Mouse (Mus musculus) liver (tissue): Measurements from ENCODE around the gene Sap30.
"Not testable (repeated sequence)": the region's sequence is repeated elsewhere in the genome, so short reads cannot be mapped to it uniquely, and the experiment has no call there.

ENCODE experiments used
- DNase-seq: peaks from one replicate; pipeline ENCODE4 v3.0.0-alpha.2; 2020; ENCODE audit warnings: mixed read lengths

The Sap30 gene

GRCm38 (mm10) chr8:57487441-57488155 is at the start of gene Sap30:
Gene Sap30, minus strand, starts transcription at chr8:57487860.
- DNase-seq: peak; percentile 98

- DNase-seq: no peak
Observed at GRCm38 (mm10) chr8:57536167-57536566, 48.5 kb upstream of the Sap30 start.

GRCm38 (mm10) chr8:57534495-57534894 is 46.8 kb upstream of the Sap30 start:
- no peak for DNase-seq

GRCm38 (mm10) chr8:57533106-57533505 is 45.4 kb upstream of the Sap30 start:
- DNase-seq: no peak

- no peak for DNase-seq
Observed at GRCm38 (mm10) chr8:57532223-57532622, 44.6 kb upstream of the Sap30 start.

GRCm38 (mm10) chr8:57530666-57531349 is 43.1 kb upstream of the Sap30 start:
- peak; percentile 81 for DNase-seq

- no peak for DNase-seq
Observed at GRCm38 (mm10) chr8:57530238-57530637, 42.6 kb upstream of the Sap30 start.

GRCm38 (mm10) chr8:57528036-57528435 is 40.4 kb upstream of the Sap30 start:
- DNase-seq: no peak

GRCm38 (mm10) chr8:57520186-57520786 is 32.6 kb upstream of the Sap30 start:
- no peak for DNase-seq

- no peak for DNase-seq
Observed at GRCm38 (mm10) chr8:57517723-57518122, 30.1 kb upstream of the Sap30 start.

GRCm38 (mm10) chr8:57516685-57517084 is 29.0 kb upstream of the Sap30 start:
- not testable (repeated sequence) for DNase-seq

GRCm38 (mm10) chr8:57513178-57513661 is 25.6 kb upstream of the Sap30 start:
- DNase-seq: not testable (repeated sequence)

- peak; percentile 76 for DNase-seq
Observed at GRCm38 (mm10) chr8:57512141-57513056, 24.7 kb upstream of the Sap30 start.

GRCm38 (mm10) chr8:57511316-57512118 is 23.9 kb upstream of the Sap30 start, which contains the start of gene Hmgb2:
Gene Hmgb2, plus strand, starts transcription at chr8:57511907.
- peak; percentile 100 for DNase-seq

GRCm38 (mm10) chr8:57510791-57511315 is 23.2 kb upstream of the Sap30 start:
- peak; percentile 57 for DNase-seq

- DNase-seq: no peak
Observed at GRCm38 (mm10) chr8:57508657-57509056, 21.0 kb upstream of the Sap30 start.

GRCm38 (mm10) chr8:57507556-57508063 is 19.9 kb upstream of the Sap30 start:
- DNase-seq: no peak

- peak; percentile 38 for DNase-seq
Observed at GRCm38 (mm10) chr8:57505500-57505899, 17.8 kb upstream of the Sap30 start.

- peak; percentile 84 for DNase-seq
Observed at GRCm38 (mm10) chr8:57503641-57504040, 16.0 kb upstream of the Sap30 start.

GRCm38 (mm10) chr8:57498847-57499511 is 11.3 kb upstream of the Sap30 start:
- no peak for DNase-seq

GRCm38 (mm10) chr8:57498494-57498846 is 10.8 kb upstream of the Sap30 start:
- no peak for DNase-seq
